Mouse (Mus musculus): ENCODE results near the gene Atpaf1.

DNA sequence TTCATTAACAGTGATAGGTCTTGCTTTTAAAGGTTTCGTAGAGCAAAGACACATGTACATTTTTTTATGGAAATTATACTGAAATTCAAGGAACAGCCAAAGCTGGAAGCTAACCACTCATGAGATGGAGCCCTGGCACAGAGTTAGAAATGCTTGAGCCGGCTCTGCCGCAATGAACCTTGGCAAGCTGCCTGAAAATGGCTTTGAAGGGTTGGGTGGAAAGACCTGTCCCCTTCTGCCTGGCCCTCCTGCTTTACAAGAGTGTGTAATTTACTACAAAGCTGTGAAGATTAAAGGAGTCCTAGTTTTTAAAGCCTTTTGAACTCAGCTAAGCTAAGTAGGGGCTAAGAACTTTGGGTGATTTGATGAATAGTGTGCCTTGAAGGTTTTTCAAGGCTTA, 23.4 kb upstream of the Atpaf1 start:
- no peak for TF ChIP-seq POLR2A (IDR thresholded peaks at IDR 0.05; ENCODE audit: borderline replicate concordance, control insufficient read depth, low read depth, low read length)
- TF ChIP-seq CTCF (IDR thresholded peaks at IDR 0.05; ENCODE audit: control insufficient read depth, insufficient read depth, low read length) = no peak
